ENCODE assay signal across 20 mouse cellular contexts in the genomic region with DNA sequence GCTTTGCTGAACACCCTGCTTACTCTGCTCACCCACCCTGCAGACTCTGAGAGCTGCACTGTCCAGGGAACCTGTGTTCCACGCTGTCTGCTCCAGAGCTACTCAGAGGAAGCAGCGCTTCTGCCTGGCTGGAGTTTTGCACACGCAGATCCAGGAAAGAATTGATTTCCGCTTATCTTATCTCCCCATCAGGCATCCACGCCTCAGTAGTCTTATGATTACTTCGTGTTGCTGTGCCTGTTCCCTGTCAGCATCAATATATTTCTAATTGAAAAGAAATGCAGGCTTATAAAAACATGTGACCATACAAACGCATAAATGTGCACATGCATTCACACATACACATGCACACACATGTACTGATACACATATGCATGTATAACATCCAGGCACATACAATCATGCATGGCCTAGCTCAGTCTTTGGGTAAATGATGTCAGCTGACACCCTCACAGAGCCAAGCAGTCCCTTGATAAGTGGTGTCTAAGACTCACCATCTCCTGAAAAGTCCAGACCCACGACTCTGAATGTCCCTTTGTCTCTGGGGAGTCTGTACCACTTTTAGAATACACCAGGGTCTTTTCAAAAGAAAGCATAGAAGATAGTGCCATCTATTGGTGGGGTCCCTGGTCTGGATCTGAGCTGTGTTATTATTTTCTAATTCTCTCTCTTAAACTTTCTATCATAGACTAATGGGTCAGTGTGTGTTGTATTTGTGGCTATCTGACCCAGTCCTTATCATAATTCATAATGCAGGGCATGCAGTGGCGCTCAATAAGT. TPM values are rescaled to one million over a fixed set of nuclear protein-coding genes. Genes with fewer than 3 reads are reported as not detected.
DNase-seq lines count a peak whose midpoint lies in the region; ATAC-seq and TF ChIP-seq lines count a peak whose summit lies in the region.
"Had no signal": no experiment of that assay in that cellular context is flagged by ENCODE, and none has a peak within 500 bp of the region (broad histone marks: within the 10 kb centered on the region; RNA-seq: fewer than 3 reads in every experiment).

No protein-coding gene starts in this region.

- H3K4me1 ChIP-seq in forebrain, embryonic 13.5 days, result peaks cover 22% of the 10 kb centered on the region
- H3K4me1 ChIP-seq in forebrain, embryonic 15.5 days, result peaks cover 6% of the 10 kb centered on the region
- H3K4me1 ChIP-seq in midbrain, embryonic 11.5 days (ENCODE audit: control insufficient read depth, insufficient read depth, low read length), result peaks cover 32% of the 10 kb centered on the region
- H3K4me1 ChIP-seq: embryonic facial prominence, embryonic 15.5 days had no signal

- ATAC-seq in forebrain, embryonic 13.5 days, result no peak
- ATAC-seq in forebrain, embryonic 15.5 days (replicated peaks), result no peak
- ATAC-seq in midbrain, embryonic 11.5 days (ENCODE audit: low FRiP score), result no peak
- no peak for ATAC-seq in granulocyte monocyte progenitor cell, adult 5-6 weeks (replicated peaks; ENCODE audit: poor library complexity, severe bottlenecking)
- ATAC-seq in activated CD4-positive, CD25-positive, alpha-beta regulatory T cell, adult 4 months, result no peak
- ATAC-seq: liver, postnatal 0 days had no signal

- no peak for DNase-seq in left cerebral cortex, adult 2 months (ENCODE audit: extremely low spot score in 1 of 2, low spot score in 2 of 2)
- DNase-seq in left cerebral cortex, postnatal 10 days (ENCODE audit: extremely low spot score in 1 of 2, low spot score in 2 of 2), result no peak
- DNase-seq in midbrain, embryonic 11.5 days (ENCODE audit: low spot score, missing footprints), result peak; percentile 74
- DNase-seq in adrenal gland, postnatal 4 days (ENCODE audit: low spot score in 2 of 2), result no peak
- DNase-seq: cerebellum, adult 8-10 months; kidney, adult 18-20 months; kidney, postnatal 10 days; liver, postnatal 0 days; lung, postnatal 10 days; thymus, adult 18-20 months; thymus, postnatal 4 days had no signal

- no peak overlapping the region for H3K4me3 ChIP-seq in forebrain, embryonic 13.5 days
- H3K4me3 ChIP-seq in forebrain, embryonic 15.5 days, result no peak overlapping the region
- no peak overlapping the region for H3K4me3 ChIP-seq in left cerebral cortex, adult 2 months
- no peak overlapping the region for H3K4me3 ChIP-seq in midbrain, embryonic 11.5 days (ENCODE audit: low read depth, low read length)
- H3K4me3 ChIP-seq: embryonic facial prominence, embryonic 15.5 days; heart, adult 2 months; limb, embryonic 10.5 days; neural tube, embryonic 12.5 days had no signal

- peak overlapping the region; percentile 10; the same call in 1 of the 2 replicates for H3K27ac ChIP-seq in forebrain, embryonic 13.5 days
- no peak overlapping the region for H3K27ac ChIP-seq in forebrain, embryonic 15.5 days (replicated peaks)
- no peak overlapping the region for H3K27ac ChIP-seq in left cerebral cortex, adult 2 months
- H3K27ac ChIP-seq in midbrain, embryonic 11.5 days (ENCODE audit: low read depth, low read length), result 0 out of 2 replicates have a peak overlapping the region, but pooled peaks have one; percentile 56
- H3K27ac ChIP-seq: embryonic facial prominence, embryonic 15.5 days; heart, adult 2 months; limb, embryonic 10.5 days; neural tube, embryonic 12.5 days had no signal

- H3K4me2 ChIP-seq in forebrain, embryonic 13.5 days, result no peak overlapping the region
- H3K4me2 ChIP-seq in forebrain, embryonic 15.5 days (replicated peaks), result no peak overlapping the region
- H3K4me2 ChIP-seq in midbrain, embryonic 11.5 days, result no peak overlapping the region
- H3K4me2 ChIP-seq: embryonic facial prominence, embryonic 15.5 days; neural tube, embryonic 12.5 days had no signal

- H3K36me3 ChIP-seq in forebrain, embryonic 13.5 days (ENCODE audit: poor library complexity, severe bottlenecking), result no peaks in the 10 kb centered on the region
- no peaks in the 10 kb centered on the region for H3K36me3 ChIP-seq in forebrain, embryonic 15.5 days
- no peaks in the 10 kb centered on the region for H3K36me3 ChIP-seq in midbrain, embryonic 11.5 days (ENCODE audit: control insufficient read depth, insufficient read depth, low read length)
- H3K36me3 ChIP-seq: embryonic facial prominence, embryonic 15.5 days; G1E; limb, embryonic 10.5 days; neural tube, embryonic 12.5 days had no signal

- no peak overlapping the region for H3K9ac ChIP-seq in forebrain, embryonic 13.5 days
- no peak overlapping the region for H3K9ac ChIP-seq in forebrain, embryonic 15.5 days (replicated peaks)
- no peak overlapping the region for H3K9ac ChIP-seq in midbrain, embryonic 11.5 days (ENCODE audit: low read length)
- H3K9ac ChIP-seq: embryonic facial prominence, embryonic 15.5 days; liver, postnatal 0 days had no signal

- intact Hi-C loops in left cerebral cortex, adult 2 months (cut with DNase I), result no loop called here
- intact Hi-C loops in left cerebral cortex, postnatal 10 days (cut with DNase I), result no loop called here

- WGBS in forebrain, embryonic 13.5 days, result 74% methylated on average over 9 of the region's 9 CpGs
- WGBS in forebrain, embryonic 15.5 days, result 73% methylated on average over 9 of the region's 9 CpGs
- 75% methylated on average over 9 of the region's 9 CpGs for WGBS in midbrain, embryonic 11.5 days

- peak; percentile 51 for TF ChIP-seq CTCF in left cerebral cortex, adult 2 months (IDR thresholded peaks at IDR 0.05)

- no peaks in the 10 kb centered on the region for H3K9me3 ChIP-seq in forebrain, embryonic 13.5 days (replicated peaks)
- no peaks in the 10 kb centered on the region for H3K9me3 ChIP-seq in forebrain, embryonic 15.5 days
- H3K9me3 ChIP-seq in midbrain, embryonic 11.5 days (ENCODE audit: control insufficient read depth, low read length), result no peaks in the 10 kb centered on the region
- H3K9me3 ChIP-seq: embryonic facial prominence, embryonic 15.5 days; G1E; limb, embryonic 10.5 days; neural tube, embryonic 12.5 days had no signal

- peaks cover 7% of the 10 kb centered on the region; the same call in 1 of the 2 replicates for H3K27me3 ChIP-seq in forebrain, embryonic 13.5 days
- H3K27me3 ChIP-seq in forebrain, embryonic 15.5 days, result no peaks in the 10 kb centered on the region
- no peaks in the 10 kb centered on the region for H3K27me3 ChIP-seq in midbrain, embryonic 11.5 days (ENCODE audit: control insufficient read depth, insufficient read depth, low read length)
- H3K27me3 ChIP-seq: embryonic facial prominence, embryonic 15.5 days; neural tube, embryonic 12.5 days had no signal

RNA-seq across cellular contexts. Expression of a gene that starts 47.4 kb away (rescaled TPM):
- 17.8 and 19.2 TPM in 2 replicates for polyA plus RNA-seq in forebrain, embryonic 13.5 days (2015; fragmentation: Nextera tagmentation; extraction: Ambion mirVana)
- polyA plus RNA-seq in forebrain, embryonic 15.5 days (2015; fragmentation: Nextera tagmentation; extraction: Ambion mirVana), result 22.3 and 27.0 TPM in 2 replicates
- 100 to 1,000 TPM; 102 to 108 TPM for total RNA-seq in left cerebral cortex, adult 2 months (2021)
- 100 to 1,000 TPM; 126 to 127 TPM for total RNA-seq in left cerebral cortex, postnatal 10 days (2021)
- polyA plus RNA-seq in midbrain, embryonic 11.5 days (2014; fragmentation: Nextera tagmentation; extraction: Ambion mirVana), result 12.4 and 15.6 TPM in 2 replicates
- total RNA-seq in granulocyte monocyte progenitor cell, adult 5-6 weeks (2014; fragmentation: Nextera tagmentation), result 29.6 and 31.9 TPM in 2 replicates
- total RNA-seq in granulocyte monocyte progenitor cell, adult 5-6 weeks (2017), result 16.7 and 21.9 TPM in 2 replicates
- total RNA-seq in adrenal gland, postnatal 4 days (2021), result 10 to 100 TPM; 64.6 to 65.1 TPM
- 10 to 100 TPM; 21.9 to 24.0 TPM for polyA plus RNA-seq in activated CD4-positive, CD25-positive, alpha-beta regulatory T cell, adult 4 months (2017; shearing (Covaris generic))

Comparison
In these comparisons a context has a peak if more than half of its experiments do, and no peak if none do; other contexts are left out.
1. H3K27ac ChIP-seq: peak in forebrain, embryonic 13.5 days (single experiment) and midbrain, embryonic 11.5 days (single experiment); none in forebrain, embryonic 15.5 days (single experiment) and left cerebral cortex, adult 2 months (single experiment).